Mouse (Mus musculus) neural tube, embryonic 15.5 days (tissue): Measurements from ENCODE around the gene Dync1i2. TPM values are rescaled to one million over a fixed set of nuclear protein-coding genes. Genes with fewer than 3 reads are reported as not detected.

ENCODE experiments used
- ATAC-seq: fragments of 200-750 bp; cut with Nextera tagmentation; 2 replicates; pipeline ENCODE4 v1.8.0; 2017; ENCODE audit warnings: mild to moderate bottlenecking, moderate TSS enrichment, moderate library complexity; ENCODE audit not compliant: low FRiP score
- H3K27ac ChIP-seq: fragments of 300-500 bp; sonication (generic); replicated peaks from 2 replicates; pipeline ENCODE4 v1.5.1; 2015; ENCODE audit warnings: mild to moderate bottlenecking, inconsistent platforms
- H3K27me3 ChIP-seq: fragments of 300-500 bp; sonication (generic); replicated peaks from 2 replicates; pipeline ENCODE4 v1.6.1; 2015; ENCODE audit warnings: inconsistent platforms
- H3K36me3 ChIP-seq: fragments of 300-500 bp; sonication (generic); 2 replicates; pipeline ENCODE4 v1.6.1; 2015; ENCODE audit warnings: inconsistent platforms
- H3K4me1 ChIP-seq: fragments of 300-500 bp; sonication (generic); 2 replicates; pipeline ENCODE4 v1.6.1; 2015; ENCODE audit warnings: inconsistent platforms
- H3K4me2 ChIP-seq: fragments of 300-500 bp; sonication (generic); 2 replicates; pipeline ENCODE4 v1.6.1; 2015; ENCODE audit warnings: inconsistent platforms, mild to moderate bottlenecking, moderate library complexity
- H3K4me3 ChIP-seq: fragments of 300-500 bp; sonication (generic); replicated peaks from 2 replicates; pipeline ENCODE4 v1.5.1; 2015; ENCODE audit warnings: mild to moderate bottlenecking, inconsistent platforms
- H3K9ac ChIP-seq: fragments of 300-500 bp; sonication (generic); replicated peaks from 2 replicates; pipeline ENCODE4 v1.6.1; 2015; ENCODE audit warnings: mild to moderate bottlenecking, inconsistent platforms
- H3K9me3 ChIP-seq: fragments of 300-500 bp; sonication (generic); replicated peaks from 2 replicates; pipeline ENCODE4 v1.6.1; 2016; ENCODE audit warnings: inconsistent platforms
- WGBS: fragments of 180-500 bp; shearing (Covaris S2); methylation state at CpG from one replicate; pipeline ENCODE4 v1.1.7; 2015; ENCODE audit warnings: mixed read lengths; 5-methylcytosine and 5-hydroxymethylcytosine counted together
- polyA plus RNA-seq: library from polyadenylated mRNA; unstranded; fragments of >200 nt; fragmentation: Nextera tagmentation; extraction: Ambion mirVana; gene quantifications from 2 replicates; pipeline ENCODE4 v1.2.1, GENCODE M21; 2015

Dync1i2 gene
- polyA plus RNA-seq, 1 experiment from 2014 or later: 163 TPM

DNA sequence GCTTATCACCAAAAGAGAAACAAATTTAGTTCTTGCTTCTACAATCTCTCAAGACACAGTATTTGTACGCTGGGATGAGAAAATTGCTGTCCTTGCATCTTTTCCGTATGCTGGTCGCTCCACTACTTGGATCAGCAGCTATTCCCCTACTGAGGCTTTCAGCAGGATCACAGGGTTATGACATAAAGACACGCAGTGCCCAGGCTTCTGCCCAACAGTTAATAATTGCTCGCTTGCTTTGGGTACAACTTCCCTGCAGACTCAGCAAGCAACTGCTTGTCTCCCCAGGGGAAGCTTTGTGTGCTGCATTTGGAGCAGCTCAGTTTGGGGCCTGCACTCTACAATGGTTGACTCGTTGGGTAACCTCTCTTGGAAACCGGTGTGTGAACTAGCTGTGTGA is 64.2 kb downstream of the Dync1i2 start:
- Histone ChIP-seq H3K27ac (no peak overlapping the region), H3K9me3 (no peaks in the 10 kb centered on the region), H3K9ac (no peak overlapping the region), H3K4me3 (no peak overlapping the region), H3K36me3 (peaks cover 41% of the 10 kb centered on the region), H3K4me2 (no peak overlapping the region), H3K27me3 (no peaks in the 10 kb centered on the region), H3K4me1 (peaks cover 12% of the 10 kb centered on the region)
- 70% methylated on average over 7 of the region's 7 CpGs for WGBS
- no peak for ATAC-seq

DNA sequence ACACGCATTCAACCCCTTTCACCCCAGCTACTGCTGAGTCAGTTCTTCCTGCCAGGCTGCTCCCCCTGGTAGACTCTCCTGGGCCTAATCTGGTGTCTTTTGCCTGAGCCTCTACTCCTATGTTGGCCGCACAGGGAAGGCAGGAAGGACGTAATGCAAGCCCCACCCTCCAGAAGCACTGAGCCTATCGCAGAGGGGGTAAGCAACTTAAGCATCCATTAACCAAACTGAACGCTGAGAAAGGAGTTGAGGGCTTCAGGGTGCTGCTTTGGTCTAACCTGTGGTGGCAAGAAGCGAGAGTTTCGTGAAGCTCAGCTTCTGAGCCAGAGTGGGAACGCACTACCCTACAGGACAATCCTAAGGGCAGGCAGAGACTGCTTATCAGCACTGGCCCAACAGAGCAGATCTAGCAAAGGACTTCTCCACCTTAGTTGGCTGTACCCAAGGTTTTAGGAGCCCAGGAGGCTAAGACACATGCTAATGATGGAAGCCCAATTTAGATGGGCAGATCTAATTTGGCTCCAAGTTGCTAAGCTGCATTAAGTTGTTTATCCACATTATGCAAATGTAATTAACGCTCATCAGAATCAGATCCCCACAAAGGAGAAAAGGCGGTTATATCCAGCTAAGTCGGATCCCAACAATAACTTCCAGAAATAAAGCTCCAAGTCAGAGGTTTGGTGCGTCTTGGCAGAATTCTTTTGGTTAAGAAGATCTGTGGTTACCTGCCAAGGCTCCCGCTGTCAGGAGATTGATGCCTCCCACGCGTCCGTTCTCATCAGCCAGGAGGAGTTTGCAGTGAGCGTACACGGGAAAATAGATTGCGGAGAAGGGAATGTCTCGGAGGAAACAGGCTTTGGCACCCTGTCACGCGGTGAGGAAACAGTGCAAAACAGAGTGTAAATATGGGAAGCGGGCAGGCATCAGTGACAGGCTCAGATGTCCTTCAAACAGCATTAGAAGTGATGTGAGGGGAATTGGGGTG is 67.6 kb downstream of the Dync1i2 start:
- H3K4me3 ChIP-seq: no peak overlapping the region
- peaks cover 48% of the 10 kb centered on the region for H3K36me3 ChIP-seq
- H3K4me1 ChIP-seq: peaks cover 12% of the 10 kb centered on the region
- no peaks in the 10 kb centered on the region for H3K9me3 ChIP-seq
- H3K9ac ChIP-seq: no peak overlapping the region
- no peak for ATAC-seq
- no peak overlapping the region for H3K4me2 ChIP-seq
- 0 out of 2 replicates have a peak overlapping the region, but pooled peaks have one; percentile 51 for H3K27ac ChIP-seq
- WGBS: 64% methylated on average over 23 of the region's 23 CpGs
- H3K27me3 ChIP-seq: no peaks in the 10 kb centered on the region

DNA sequence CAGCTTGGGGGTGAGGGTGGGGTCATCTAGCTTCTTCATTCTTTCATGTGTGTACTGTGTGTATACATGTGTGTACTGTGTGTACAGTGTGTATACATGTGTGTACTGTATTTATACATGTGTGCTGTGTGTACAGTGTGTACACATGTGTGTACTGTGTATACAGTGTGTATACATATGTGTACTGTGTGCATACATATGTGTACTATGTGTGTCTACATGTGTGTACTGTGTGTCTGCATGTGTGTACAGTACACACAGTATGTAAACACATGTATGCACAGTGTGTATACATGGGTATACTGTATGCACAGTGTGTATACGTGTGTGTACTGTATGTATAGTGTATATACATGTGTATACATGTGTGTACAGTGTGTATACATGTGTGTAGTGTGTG is 70.5 kb downstream of the Dync1i2 start:
- Histone ChIP-seq H3K4me1 (peaks cover 12% of the 10 kb centered on the region), H3K4me2 (no peak overlapping the region), H3K9me3 (no peaks in the 10 kb centered on the region), H3K36me3 (peaks cover 37% of the 10 kb centered on the region), H3K27ac (no peak overlapping the region), H3K9ac (no peak overlapping the region), H3K27me3 (no peaks in the 10 kb centered on the region), H3K4me3 (no peak overlapping the region)
- WGBS: 87% methylated on average over 1 of the region's 1 CpGs
- no peak for ATAC-seq

DNA sequence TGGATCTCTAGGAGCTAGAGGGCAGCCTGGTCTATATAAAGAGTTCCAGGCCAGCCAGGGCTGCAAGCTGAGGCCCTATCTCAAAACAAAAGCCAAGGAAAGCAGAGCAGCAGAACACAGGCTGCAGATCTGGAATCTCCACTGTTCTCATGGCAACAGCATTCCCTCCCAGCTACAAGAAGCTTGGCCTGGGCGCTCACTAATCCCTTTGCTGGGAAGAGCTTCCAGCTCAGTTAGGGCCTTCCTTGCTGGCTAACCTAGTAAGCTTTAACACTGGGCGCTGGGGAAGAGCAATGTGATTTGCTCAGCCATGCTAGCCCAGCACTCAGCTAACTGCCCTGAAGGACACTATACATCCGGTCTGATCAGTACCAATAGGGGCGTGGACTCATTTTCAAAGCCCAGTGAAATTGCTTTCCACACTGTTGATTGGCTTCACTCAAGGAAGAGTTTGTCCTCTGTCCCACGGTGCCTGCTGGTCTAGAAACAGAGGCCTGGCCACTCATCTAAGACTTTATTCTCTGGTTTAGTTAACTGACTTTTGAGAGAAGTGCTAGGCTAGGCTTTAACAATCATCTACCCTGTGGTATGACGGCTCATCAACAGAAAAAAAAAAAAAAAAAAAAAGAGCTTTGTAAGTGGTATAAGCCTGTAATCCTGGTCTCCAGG is 78.7 kb downstream of the Dync1i2 start:
- Histone ChIP-seq H3K36me3 (peaks cover 11% of the 10 kb centered on the region), H3K9ac (no peak overlapping the region), H3K9me3 (no peaks in the 10 kb centered on the region), H3K4me2 (no peak overlapping the region), H3K4me3 (no peak overlapping the region), H3K4me1 (peaks cover 6% of the 10 kb centered on the region; the same call in 1 of the 2 replicates), H3K27me3 (no peaks in the 10 kb centered on the region), H3K27ac (no peak overlapping the region)
- no peak for ATAC-seq
- WGBS: 65% methylated on average over 6 of the region's 6 CpGs

DNA sequence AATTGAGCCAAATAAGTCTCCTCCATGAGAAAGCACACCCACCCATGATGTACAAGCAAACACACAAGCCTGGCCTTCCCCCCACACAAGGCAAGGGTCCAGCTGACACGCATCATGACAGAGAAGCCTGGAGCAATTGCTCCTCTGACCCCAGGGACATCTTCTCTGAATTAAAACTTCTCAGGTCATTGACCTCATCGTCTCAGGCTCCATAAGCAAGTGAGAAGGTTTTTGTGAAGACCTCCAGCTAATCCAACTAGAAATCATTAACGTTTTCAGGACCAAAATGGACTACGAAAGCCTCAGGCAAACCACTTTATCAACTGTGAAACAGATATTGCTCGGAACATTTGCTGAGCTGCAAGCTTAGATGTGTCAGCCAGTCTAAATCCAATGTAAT is 80.1 kb downstream of the Dync1i2 start:
- ATAC-seq: no peak

DNA sequence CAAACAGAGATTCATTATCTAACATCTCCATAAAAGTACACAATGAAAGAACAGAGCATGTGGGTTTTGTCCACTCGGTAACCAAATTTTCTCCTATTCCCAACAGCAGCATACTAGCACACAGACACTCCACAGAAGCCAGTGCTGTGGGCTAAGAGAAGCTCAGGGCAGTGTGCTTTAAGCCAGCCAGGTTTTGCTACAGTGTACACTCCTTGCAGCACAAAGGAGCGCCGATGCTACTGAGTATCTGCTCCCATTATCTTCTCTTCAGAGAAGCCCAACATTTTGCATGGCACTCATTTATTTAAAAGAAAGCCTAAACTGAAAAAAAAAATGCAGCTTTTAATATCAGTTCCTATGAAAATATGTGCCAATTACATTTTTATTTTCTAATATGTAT is 82.5 kb downstream of the Dync1i2 start:
- Histone ChIP-seq H3K27ac (no peak overlapping the region), H3K36me3 (peaks cover 26% of the 10 kb centered on the region), H3K4me1 (peaks cover 6% of the 10 kb centered on the region; the same call in 1 of the 2 replicates), H3K4me3 (no peak overlapping the region), H3K9ac (no peak overlapping the region), H3K9me3 (no peaks in the 10 kb centered on the region), H3K27me3 (no peaks in the 10 kb centered on the region), H3K4me2 (no peak overlapping the region)
- WGBS: 71% methylated on average over 3 of the region's 3 CpGs
- no peak for ATAC-seq

More for the DNA sequence above, 80.1 kb downstream of the Dync1i2 start:
- H3K4me2 ChIP-seq: no peak overlapping the region
- H3K36me3 ChIP-seq: peaks cover 17% of the 10 kb centered on the region
- H3K4me1 ChIP-seq: peaks cover 6% of the 10 kb centered on the region; the same call in 1 of the 2 replicates
- no peak overlapping the region for H3K9ac ChIP-seq
- no peak overlapping the region for H3K27ac ChIP-seq
- 45% methylated on average over 5 of the region's 5 CpGs for WGBS
- H3K9me3 ChIP-seq: no peaks in the 10 kb centered on the region
- H3K27me3 ChIP-seq: no peaks in the 10 kb centered on the region
- no peak overlapping the region for H3K4me3 ChIP-seq

DNA sequence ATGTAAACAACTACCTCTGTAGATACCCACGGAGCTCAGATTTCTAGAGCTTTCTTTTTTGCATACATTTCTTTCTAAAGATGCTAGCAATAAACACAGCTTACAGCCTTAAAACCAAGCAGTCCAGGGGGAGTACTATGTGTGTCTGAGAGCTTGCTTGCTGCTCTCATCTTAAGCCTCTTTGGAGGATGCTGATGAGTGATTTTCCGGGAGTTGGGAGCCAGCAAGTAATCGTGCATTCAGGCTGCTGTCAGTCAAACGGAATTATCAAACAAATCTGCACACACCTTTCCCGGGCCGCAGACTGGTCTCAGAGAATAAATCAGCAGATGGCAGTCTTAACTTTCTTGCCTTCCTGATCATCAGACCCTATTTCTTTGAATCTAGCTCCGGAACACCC is 83.0 kb downstream of the Dync1i2 start:
- Histone ChIP-seq H3K27me3 (no peaks in the 10 kb centered on the region), H3K27ac (0 out of 2 replicates have a peak overlapping the region, but pooled peaks have one; percentile 23), H3K4me2 (no peak overlapping the region)

DNA sequence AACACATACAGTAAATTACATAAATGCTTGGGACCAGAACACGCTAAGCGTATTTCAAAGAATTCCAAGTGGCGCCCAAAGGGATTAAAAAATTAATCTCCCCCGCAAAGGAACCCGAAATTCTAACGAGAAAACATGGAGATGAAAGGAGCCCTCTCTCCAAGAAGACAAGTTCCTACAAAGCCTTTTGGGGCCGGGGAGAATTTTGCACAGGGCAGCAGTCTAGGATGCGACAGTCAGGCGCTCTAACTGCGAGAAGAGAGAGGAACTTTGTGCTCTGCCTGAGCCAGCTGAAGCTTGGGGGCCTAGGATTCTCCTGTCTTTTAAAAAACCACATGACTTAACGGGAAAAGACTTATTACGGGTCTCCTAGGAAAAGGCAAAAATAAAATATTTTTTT is 84.3 kb downstream of the Dync1i2 start:
- Histone ChIP-seq H3K27ac (no peak overlapping the region), H3K4me1 (peaks cover 6% of the 10 kb centered on the region; the same call in 1 of the 2 replicates), H3K9me3 (no peaks in the 10 kb centered on the region), H3K9ac (no peak overlapping the region), H3K36me3 (peaks cover 19% of the 10 kb centered on the region), H3K27me3 (no peaks in the 10 kb centered on the region), H3K4me2 (no peak overlapping the region), H3K4me3 (no peak overlapping the region)
- ATAC-seq: no peak
- 83% methylated on average over 12 of the region's 12 CpGs for WGBS

More for the DNA sequence above, 83.0 kb downstream of the Dync1i2 start:
- Histone ChIP-seq H3K36me3 (peaks cover 23% of the 10 kb centered on the region), H3K4me3 (no peak overlapping the region), H3K9me3 (no peaks in the 10 kb centered on the region), H3K4me1 (peaks cover 6% of the 10 kb centered on the region; the same call in 1 of the 2 replicates), H3K9ac (no peak overlapping the region)
- WGBS: 52% methylated on average over 7 of the region's 7 CpGs
- ATAC-seq: no peak

DNA sequence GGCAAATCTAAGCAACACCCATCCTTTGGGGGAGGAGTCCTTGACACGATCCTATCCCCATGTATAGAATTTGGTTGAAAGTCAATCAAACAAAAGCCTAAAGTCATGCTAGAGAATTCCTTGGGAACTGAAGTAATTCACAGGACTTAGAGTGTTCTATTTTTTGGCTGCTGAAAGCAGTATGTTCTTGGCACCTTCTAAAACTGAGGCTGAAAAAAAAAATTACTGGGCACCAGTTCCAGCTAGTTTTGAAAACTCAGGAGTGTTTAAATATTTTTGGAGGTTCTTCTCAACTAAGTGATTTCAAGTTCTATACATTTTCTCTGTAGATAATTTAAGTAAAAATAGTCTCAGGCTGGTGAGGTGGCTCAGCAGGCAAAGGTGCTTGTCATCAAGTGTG is 86.0 kb downstream of the Dync1i2 start:
- no peak for ATAC-seq
- H3K4me2 ChIP-seq: no peak overlapping the region
- peaks cover 19% of the 10 kb centered on the region for H3K36me3 ChIP-seq
- 84% methylated on average over 1 of the region's 1 CpGs for WGBS
- H3K27ac ChIP-seq: no peak overlapping the region
- peaks cover 6% of the 10 kb centered on the region; the same call in 1 of the 2 replicates for H3K4me1 ChIP-seq
- no peak overlapping the region for H3K4me3 ChIP-seq
- H3K9ac ChIP-seq: no peak overlapping the region
- H3K9me3 ChIP-seq: no peaks in the 10 kb centered on the region
- no peaks in the 10 kb centered on the region for H3K27me3 ChIP-seq

DNA sequence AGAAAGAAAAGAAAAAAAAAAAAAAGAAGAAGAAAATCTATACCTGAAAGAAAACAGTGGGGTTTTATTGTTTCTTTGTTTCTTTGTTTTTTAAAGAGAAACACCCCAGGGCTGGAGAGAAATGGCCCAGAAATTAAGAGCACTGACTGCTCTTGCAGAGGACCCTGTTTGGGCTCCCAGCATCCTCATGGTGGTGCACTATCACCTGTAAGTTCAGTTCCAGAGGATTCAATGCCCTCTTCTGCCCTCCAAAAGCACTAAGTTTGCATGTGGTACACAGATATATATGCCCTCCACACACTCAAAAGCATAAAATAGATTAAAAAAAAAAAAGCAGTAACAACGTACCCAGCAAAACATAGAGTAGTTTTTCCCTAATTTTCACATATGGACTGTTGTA is 87.2 kb downstream of the Dync1i2 start:
- H3K4me1 ChIP-seq: peaks cover 6% of the 10 kb centered on the region; the same call in 1 of the 2 replicates
- H3K36me3 ChIP-seq: peaks cover 19% of the 10 kb centered on the region
- H3K4me2 ChIP-seq: no peak overlapping the region
- WGBS: 88% methylated on average over 1 of the region's 1 CpGs
- no peak for ATAC-seq
- no peaks in the 10 kb centered on the region for H3K27me3 ChIP-seq
- H3K27ac ChIP-seq: no peak overlapping the region
- no peak overlapping the region for H3K4me3 ChIP-seq
- H3K9ac ChIP-seq: no peak overlapping the region
- no peaks in the 10 kb centered on the region for H3K9me3 ChIP-seq

DNA sequence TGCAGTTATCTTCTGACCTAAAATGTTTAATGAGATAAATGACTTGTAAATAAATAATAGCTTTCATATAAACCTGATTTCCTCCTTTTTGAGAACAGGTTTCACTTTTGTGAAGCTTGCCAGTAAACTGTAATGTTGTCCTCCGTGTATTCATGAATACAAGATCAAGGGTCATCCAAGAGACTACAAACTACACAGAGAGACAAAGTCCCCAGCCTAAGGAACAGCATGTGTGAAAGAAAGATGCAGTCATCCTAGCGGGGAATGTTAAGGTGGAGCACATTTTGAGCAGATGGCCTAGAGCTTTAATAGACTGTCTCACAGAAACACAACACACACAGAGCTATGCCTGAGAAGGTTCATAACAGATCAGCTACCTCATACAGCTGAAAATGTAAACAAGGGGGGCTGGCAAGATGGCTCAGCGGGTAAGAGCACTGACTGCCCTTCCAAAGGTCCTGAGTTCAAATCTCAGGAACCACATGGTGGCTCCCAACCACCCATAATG is 90.7 kb downstream of the Dync1i2 start:
- Histone ChIP-seq H3K9me3 (no peaks in the 10 kb centered on the region), H3K9ac (no peak overlapping the region), H3K27ac (no peak overlapping the region), H3K4me3 (no peak overlapping the region), H3K4me1 (0 out of 2 replicates have a peak, but pooled peaks cover 2% of the 10 kb centered on the region), H3K27me3 (no peaks in the 10 kb centered on the region), H3K36me3 (peaks cover 31% of the 10 kb centered on the region), H3K4me2 (no peak overlapping the region)
- ATAC-seq: no peak
- WGBS: 70% methylated on average over 3 of the region's 3 CpGs
